Mouse (Mus musculus): ENCODE data around the gene Ramp1.

DNA sequence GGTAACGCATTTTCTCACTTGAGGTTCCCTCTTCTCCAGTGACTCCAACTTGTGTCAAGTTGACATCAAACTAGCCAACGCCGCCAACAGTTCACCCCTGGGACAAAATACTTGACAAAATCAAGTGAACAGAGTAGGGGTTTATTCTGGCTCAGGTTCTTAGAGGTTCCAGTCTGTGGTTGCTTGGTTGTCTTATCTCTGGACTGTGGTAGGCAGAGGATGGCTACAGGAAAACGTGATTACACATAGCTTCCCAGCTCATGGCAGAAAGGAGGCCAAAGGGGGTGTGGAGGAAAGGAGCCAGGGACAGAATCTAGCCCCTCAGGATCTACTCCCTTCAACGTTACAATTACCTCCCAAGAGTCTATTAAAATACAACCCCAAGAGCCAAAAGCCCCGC is 7.1 kb downstream of the Ramp1 start:
- TF ChIP-seq GATA1 (IDR thresholded peaks at IDR 0.05; ENCODE audit: borderline replicate concordance, low read length) (no peak), FLI1 (IDR thresholded peaks at IDR 0.05; ENCODE audit: low read length) (no peak)
